Mouse (Mus musculus): ENCODE data around the gene Slc36a1. TPM values are rescaled to one million over a fixed set of nuclear protein-coding genes. Genes with fewer than 3 reads are reported as not detected.

The Slc36a1 gene
- polyA plus RNA-seq, 1 experiment: 0.09 TPM

- Histone ChIP-seq H3K4me1 (ENCODE audit: control insufficient read depth) (no peaks in the 10 kb centered on the region), H3K4me3 (replicated peaks) (no peak overlapping the region), H3K36me3 (ENCODE audit: control insufficient read depth) (no peaks in the 10 kb centered on the region), H3K9me3 (ENCODE audit: control insufficient read depth, low read length) (no peaks in the 10 kb centered on the region), H3K27me3 (ENCODE audit: control insufficient read depth) (no peaks in the 10 kb centered on the region; the same call in 1 of the 2 replicates)
- TF ChIP-seq GATA1 (IDR thresholded peaks at IDR 0.05; ENCODE audit: low read length) (no peak), TAL1 (IDR thresholded peaks at IDR 0.05; ENCODE audit: low read length) (no peak)
These were observed 6.2 kb upstream of the Slc36a1 start for GRCm38 (mm10) chr11:55197740-55198510.

GRCm38 (mm10) chr11:55204602-55205001 is 452 bp downstream of the Slc36a1 start:
- Histone ChIP-seq H3K36me3 (ENCODE audit: control insufficient read depth) (no peaks in the 10 kb centered on the region), H3K27me3 (ENCODE audit: control insufficient read depth) (no peaks in the 10 kb centered on the region; the same call in 1 of the 2 replicates), H3K4me3 (replicated peaks) (peak overlapping the region; percentile 81), H3K4me1 (ENCODE audit: control insufficient read depth) (peaks cover 10% of the 10 kb centered on the region), H3K9me3 (ENCODE audit: control insufficient read depth, low read length) (no peaks in the 10 kb centered on the region)
- TF ChIP-seq GATA1 (IDR thresholded peaks at IDR 0.05; ENCODE audit: low read length) (no peak), TAL1 (IDR thresholded peaks at IDR 0.05; ENCODE audit: low read length) (no peak)

- Histone ChIP-seq H3K36me3 (ENCODE audit: control insufficient read depth) (no peaks in the 10 kb centered on the region), H3K4me1 (ENCODE audit: control insufficient read depth) (peaks cover 10% of the 10 kb centered on the region), H3K27me3 (ENCODE audit: control insufficient read depth) (no peaks in the 10 kb centered on the region; the same call in 1 of the 2 replicates), H3K4me3 (replicated peaks) (no peak overlapping the region), H3K9me3 (ENCODE audit: control insufficient read depth, low read length) (no peaks in the 10 kb centered on the region)
- TF ChIP-seq GATA1 (IDR thresholded peaks at IDR 0.05; ENCODE audit: low read length): no peak
- TF ChIP-seq TAL1 (IDR thresholded peaks at IDR 0.05; ENCODE audit: low read length): no peak
These were observed 4.0 kb downstream of the Slc36a1 start for GRCm38 (mm10) chr11:55208001-55208690.

- H3K9me3 ChIP-seq (ENCODE audit: control insufficient read depth, low read length): no peaks in the 10 kb centered on the region
- TF ChIP-seq TAL1 (IDR thresholded peaks at IDR 0.05; ENCODE audit: low read length): no peak
- no peak for TF ChIP-seq GATA1 (IDR thresholded peaks at IDR 0.05; ENCODE audit: low read length)
- no peaks in the 10 kb centered on the region; the same call in 1 of the 2 replicates for H3K27me3 ChIP-seq (ENCODE audit: control insufficient read depth)
- H3K4me1 ChIP-seq (ENCODE audit: control insufficient read depth): peaks cover 10% of the 10 kb centered on the region
- peaks cover 2% of the 10 kb centered on the region; the same call in 1 of the 2 replicates for H3K36me3 ChIP-seq (ENCODE audit: control insufficient read depth)
- no peak overlapping the region for H3K4me3 ChIP-seq (replicated peaks)
These were observed 4.9 kb downstream of the Slc36a1 start for GRCm38 (mm10) chr11:55209032-55209431.

GRCm38 (mm10) chr11:55209626-55210353 is 5.6 kb downstream of the Slc36a1 start:
- TF ChIP-seq GATA1 (IDR thresholded peaks at IDR 0.05; ENCODE audit: low read length): no peak
- TF ChIP-seq TAL1 (IDR thresholded peaks at IDR 0.05; ENCODE audit: low read length): no peak
- no peak overlapping the region for H3K4me3 ChIP-seq (replicated peaks)
- no peaks in the 10 kb centered on the region for H3K9me3 ChIP-seq (ENCODE audit: control insufficient read depth, low read length)
- H3K36me3 ChIP-seq (ENCODE audit: control insufficient read depth): peaks cover 4% of the 10 kb centered on the region; the same call in 1 of the 2 replicates
- H3K27me3 ChIP-seq (ENCODE audit: control insufficient read depth): no peaks in the 10 kb centered on the region
- peaks cover 4% of the 10 kb centered on the region for H3K4me1 ChIP-seq (ENCODE audit: control insufficient read depth)

- H3K9me3 ChIP-seq (ENCODE audit: control insufficient read depth, low read length): no peaks in the 10 kb centered on the region
- H3K27me3 ChIP-seq (ENCODE audit: control insufficient read depth): no peaks in the 10 kb centered on the region
- TF ChIP-seq TAL1 (IDR thresholded peaks at IDR 0.05; ENCODE audit: low read length) (no peak), GATA1 (IDR thresholded peaks at IDR 0.05; ENCODE audit: low read length) (no peak)
- peaks cover 12% of the 10 kb centered on the region; the same call in 1 of the 2 replicates for H3K36me3 ChIP-seq (ENCODE audit: control insufficient read depth)
- H3K4me1 ChIP-seq (ENCODE audit: control insufficient read depth): peaks cover 2% of the 10 kb centered on the region; the same call in 1 of the 2 replicates
- no peak overlapping the region for H3K4me3 ChIP-seq (replicated peaks)
These were observed 9.4 kb downstream of the Slc36a1 start for GRCm38 (mm10) chr11:55213518-55213917.

GRCm38 (mm10) chr11:55214161-55214560 is 10.0 kb downstream of the Slc36a1 start:
- H3K4me3 ChIP-seq (replicated peaks): no peak overlapping the region
- H3K36me3 ChIP-seq (ENCODE audit: control insufficient read depth): peaks cover 18% of the 10 kb centered on the region
- no peak for TF ChIP-seq GATA1 (IDR thresholded peaks at IDR 0.05; ENCODE audit: low read length)
- TF ChIP-seq TAL1 (IDR thresholded peaks at IDR 0.05; ENCODE audit: low read length): no peak
- H3K9me3 ChIP-seq (ENCODE audit: control insufficient read depth, low read length): no peaks in the 10 kb centered on the region
- H3K27me3 ChIP-seq (ENCODE audit: control insufficient read depth): no peaks in the 10 kb centered on the region
- peaks cover 2% of the 10 kb centered on the region; the same call in 1 of the 2 replicates for H3K4me1 ChIP-seq (ENCODE audit: control insufficient read depth)

GRCm38 (mm10) chr11:55214978-55215377 is 10.8 kb downstream of the Slc36a1 start:
- Histone ChIP-seq H3K4me1 (ENCODE audit: control insufficient read depth) (peaks cover 2% of the 10 kb centered on the region; the same call in 1 of the 2 replicates), H3K36me3 (ENCODE audit: control insufficient read depth) (peaks cover 25% of the 10 kb centered on the region), H3K9me3 (ENCODE audit: control insufficient read depth, low read length) (no peaks in the 10 kb centered on the region), H3K27me3 (ENCODE audit: control insufficient read depth) (no peaks in the 10 kb centered on the region), H3K4me3 (replicated peaks) (no peak overlapping the region)
- TF ChIP-seq GATA1 (IDR thresholded peaks at IDR 0.05; ENCODE audit: low read length) (no peak), TAL1 (IDR thresholded peaks at IDR 0.05; ENCODE audit: low read length) (no peak)
